Comparison of ENCODE assay signal across 8 mouse cellular contexts in genomic region chr11:115536038-115536681, GRCm38 (mm10). TPM values are rescaled to one million over a fixed set of nuclear protein-coding genes. Genes with fewer than 3 reads are reported as not detected.
DNase-seq lines count a peak whose midpoint lies in the region; ATAC-seq and TF ChIP-seq lines count a peak whose summit lies in the region.

Gene Sumo2 (minus strand): TSS chr11:115536276.

- peak within 1 kb of the TSS; percentile 89 for H3K4me2 ChIP-seq in forebrain, embryonic 16.5 days (ENCODE audit: low read length)
- H3K4me2 ChIP-seq in lung, embryonic 14.5 days, result peak within 1 kb of the TSS; percentile 71

- H3K36me3 ChIP-seq in G1E (replicated peaks), result peaks cover 32% of the 10 kb centered on the region
- H3K36me3 ChIP-seq in forebrain, embryonic 16.5 days (ENCODE audit: control insufficient read depth, insufficient read depth), result peaks cover 16% of the 10 kb centered on the region
- peaks cover 34% of the 10 kb centered on the region for H3K36me3 ChIP-seq in lung, embryonic 14.5 days (ENCODE audit: insufficient read depth)
- H3K36me3 ChIP-seq in thymus, adult 2 months (ENCODE audit: control insufficient read depth, insufficient read depth, low read length), result peaks cover 27% of the 10 kb centered on the region

- TF ChIP-seq CTCF in G1E (IDR thresholded peaks at IDR 0.05; ENCODE audit: low read depth, low read length), result no peak
- peak; percentile 33 for TF ChIP-seq CTCF in layer of hippocampus, adult 2 months (conservative IDR thresholded peaks at IDR 0.05)
- no peak for TF ChIP-seq CTCF in lung, embryonic 14.5 days (IDR thresholded peaks at IDR 0.05; ENCODE audit: low read depth)
- no peak for TF ChIP-seq CTCF in olfactory bulb, adult 2 months (IDR thresholded peaks at IDR 0.05; ENCODE audit: insufficient read depth, low read depth, low read length)
- TF ChIP-seq CTCF in thymus, adult 2 months (IDR thresholded peaks at IDR 0.05; ENCODE audit: borderline replicate concordance, control insufficient read depth, extremely low read depth, insufficient read depth, low read length, poor library complexity), result peak; percentile 66; the same call in 1 of the 2 replicates

- TF ChIP-seq POLR2A in olfactory bulb, adult 2 months (IDR thresholded peaks at IDR 0.05; ENCODE audit: insufficient read depth, low read depth, low read length), result peak; percentile 66
- TF ChIP-seq POLR2A in thymus, adult 2 months (IDR thresholded peaks at IDR 0.05; ENCODE audit: control insufficient read depth, extremely low read depth, insufficient read depth, low read length, poor library complexity), result peak; percentile 59

- peak within 1 kb of the TSS; percentile 99 for H3K27ac ChIP-seq in forebrain, embryonic 16.5 days (ENCODE audit: low read length)
- peak within 1 kb of the TSS; percentile 95 for H3K27ac ChIP-seq in layer of hippocampus, adult 2 months
- peak within 1 kb of the TSS; percentile 100 for H3K27ac ChIP-seq in lung, embryonic 14.5 days (ENCODE audit: low read depth)
- peak within 1 kb of the TSS; percentile 97 for H3K27ac ChIP-seq in olfactory bulb, adult 2 months (ENCODE audit: insufficient read depth, low read depth, low read length)
- H3K27ac ChIP-seq in thymus, adult 2 months (ENCODE audit: control insufficient read depth, insufficient read depth, low read length), result peak within 1 kb of the TSS; percentile 81

- H3K9ac ChIP-seq in forebrain, embryonic 16.5 days (replicated peaks; ENCODE audit: low read depth, low read length), result peak within 1 kb of the TSS; percentile 92
- peak within 1 kb of the TSS; percentile 98 for H3K9ac ChIP-seq in lung, embryonic 14.5 days

- 2% methylated on average over 33 of the region's 70 CpGs for WGBS in forebrain, embryonic 16.5 days
- WGBS in lung, embryonic 14.5 days, result under 1% methylated on average over 61 of the region's 70 CpGs
- 1% methylated on average over 70 of the region's 70 CpGs for WGBS in olfactory bulb, adult 2 months
- 1% methylated on average over 69 of the region's 70 CpGs for WGBS in thymus, adult 2 months

- peak; percentile 96 for DNase-seq in G1E (ENCODE audit: low spot score)
- peak; percentile 94 to 100 for DNase-seq in cerebellum, adult 18-20 months
- DNase-seq in heart, postnatal 36 days, result peak; percentile 99
- peak; percentile 95 to 99 for DNase-seq in layer of hippocampus, adult 2 months (ENCODE audit: low spot score in 2 of 2)
- peak; percentile 98 for DNase-seq in lung, embryonic 14.5 days
- DNase-seq in thymus, adult 2 months, result peak; percentile 99

- peak within 1 kb of the TSS; percentile 92 for H3K4me3 ChIP-seq in G1E (ENCODE audit: low read depth, low read length)
- peak within 1 kb of the TSS; percentile 92 for H3K4me3 ChIP-seq in forebrain, embryonic 16.5 days (replicated peaks; ENCODE audit: low read length)
- peak within 1 kb of the TSS; percentile 80 for H3K4me3 ChIP-seq in layer of hippocampus, adult 2 months
- H3K4me3 ChIP-seq in lung, embryonic 14.5 days (ENCODE audit: low read depth, low read length), result peak within 1 kb of the TSS; percentile 98
- H3K4me3 ChIP-seq in olfactory bulb, adult 2 months (ENCODE audit: insufficient read depth, low read depth, low read length), result peak within 1 kb of the TSS; percentile 75
- peak within 1 kb of the TSS; percentile 99 for H3K4me3 ChIP-seq in thymus, adult 2 months (ENCODE audit: control insufficient read depth, insufficient read depth, low read length)

- H3K9me3 ChIP-seq in G1E (replicated peaks), result no peaks in the 10 kb centered on the region
- no peaks in the 10 kb centered on the region for H3K9me3 ChIP-seq in forebrain, embryonic 16.5 days (ENCODE audit: control insufficient read depth, low read length)
- no peaks in the 10 kb centered on the region for H3K9me3 ChIP-seq in lung, embryonic 14.5 days (ENCODE audit: low read depth, low read length)

- peaks cover 35% of the 10 kb centered on the region for H3K4me1 ChIP-seq in G1E (ENCODE audit: insufficient read depth, low read depth, low read length)
- peaks cover 17% of the 10 kb centered on the region for H3K4me1 ChIP-seq in forebrain, embryonic 16.5 days (replicated peaks; ENCODE audit: control insufficient read depth, insufficient read depth, low read length)
- 0 out of 2 replicates have a peak, but pooled peaks cover 6% of the 10 kb centered on the region for H3K4me1 ChIP-seq in lung, embryonic 14.5 days (ENCODE audit: insufficient read depth)
- peaks cover 5% of the 10 kb centered on the region for H3K4me1 ChIP-seq in olfactory bulb, adult 2 months (ENCODE audit: control insufficient read depth, insufficient read depth, low read length)
- peaks cover 7% of the 10 kb centered on the region for H3K4me1 ChIP-seq in thymus, adult 2 months (replicated peaks; ENCODE audit: control insufficient read depth, insufficient read depth, low read length)

- H3K27me3 ChIP-seq in G1E (ENCODE audit: insufficient read depth, low read length), result no peaks in the 10 kb centered on the region
- H3K27me3 ChIP-seq in forebrain, embryonic 16.5 days (replicated peaks; ENCODE audit: control insufficient read depth, insufficient read depth, low read length), result no peaks in the 10 kb centered on the region
- H3K27me3 ChIP-seq in lung, embryonic 14.5 days (ENCODE audit: insufficient read depth, low read length), result no peaks in the 10 kb centered on the region
- H3K27me3 ChIP-seq in thymus, adult 2 months (ENCODE audit: control insufficient read depth, insufficient read depth, low read length), result no peaks in the 10 kb centered on the region

- peak; percentile 67 for ATAC-seq in G1E (ENCODE audit: extremely low read depth, insufficient number of reproducible peaks, low FRiP score, poor library complexity, severe bottlenecking)
- ATAC-seq in forebrain, embryonic 16.5 days, result peak; percentile 92
- peak; percentile 90 for ATAC-seq in lung, embryonic 14.5 days (ENCODE audit: insufficient read depth)

- intact Hi-C loops in heart, postnatal 36 days (cut with DNase I), result loop anchor here (2.0 kb wide), 1 partner anchor 29 kb away; the partner anchor contains the start of gene Nup85

RNA-seq across cellular contexts. Expression of gene Sumo2, which starts in this region (rescaled TPM):
- total RNA-seq in G1E (2014; fragmentation: Nextera tagmentation), result 491 and 596 TPM in 2 replicates
- total RNA-seq in G1E (2017), result 642 and 699 TPM in 2 replicates
- 393 and 421 TPM in 2 replicates for polyA plus RNA-seq in G1E (2012)
- 1,130 and 1,181 TPM in 2 replicates for polyA plus RNA-seq in forebrain, embryonic 16.5 days (2015; fragmentation: Nextera tagmentation; extraction: Ambion mirVana)
- 100 to 1,000 TPM; 165 to 185 TPM for total RNA-seq in heart, postnatal 36 days (2021)
- 100 to 1,000 TPM; 318 to 328 TPM for total RNA-seq in layer of hippocampus, adult 2 months (2021)
- polyA plus RNA-seq in lung, embryonic 14.5 days (2014; fragmentation: Nextera tagmentation; extraction: Ambion mirVana), result 1,096 and 1,118 TPM in 2 replicates
- 478 TPM in 1 of 2 replicates, not detected in the other for polyA plus RNA-seq in olfactory bulb, adult 2 months (2012; ENCODE audit: insufficient read depth, insufficient read length, low replicate concordance, missing spikeins)
- polyA plus RNA-seq in thymus, adult 2 months (2012; rRNA removed), result 102 and 105 TPM in 2 replicates

Comparison
In these comparisons a context has a peak if more than half of its experiments do, and no peak if none do; other contexts are left out.
1. Peak in every context shown above with its lines: DNase-seq, ATAC-seq, H3K4me3 ChIP-seq and H3K27ac ChIP-seq.
2. CTCF ChIP-seq: peak in layer of hippocampus, adult 2 months (single experiment) and thymus, adult 2 months (single experiment); none in G1E (single experiment), lung, embryonic 14.5 days (single experiment) and olfactory bulb, adult 2 months (single experiment).